In genomic region chr1:144018417-144018958, GRCm38 (mm10) we compare ENCODE assay signal across 11 mouse cellular contexts. TPM values are rescaled to one million over a fixed set of nuclear protein-coding genes. Genes with fewer than 3 reads are reported as not detected.
DNase-seq lines count a peak whose midpoint lies in the region; ATAC-seq and TF ChIP-seq lines count a peak whose summit lies in the region.
"Had no signal": no experiment of that assay in that cellular context is flagged by ENCODE, and none has a peak within 500 bp of the region (broad histone marks: within the 10 kb centered on the region; RNA-seq: fewer than 3 reads in every experiment).

No protein-coding gene starts in this region.

- no peaks in the 10 kb centered on the region for H3K36me3 ChIP-seq in forebrain, embryonic 13.5 days (ENCODE audit: poor library complexity, severe bottlenecking)
- H3K36me3 ChIP-seq in forebrain, embryonic 10.5 days (replicated peaks): no peaks in the 10 kb centered on the region
- H3K36me3 ChIP-seq in kidney, adult 2 months (ENCODE audit: control insufficient read depth, insufficient read depth, low read length): no peaks in the 10 kb centered on the region
- no peaks in the 10 kb centered on the region for H3K36me3 ChIP-seq in stomach, postnatal 0 days (ENCODE audit: control insufficient read depth, insufficient read depth, low read length)

- ATAC-seq in forebrain, embryonic 13.5 days: peak; percentile 77
- no peak for ATAC-seq in stomach, postnatal 0 days (ENCODE audit: low FRiP score, low TSS enrichment)
- ATAC-seq: hindbrain, embryonic 16.5 days had no signal

- 67% methylated on average over 7 of the region's 7 CpGs for WGBS in forebrain, embryonic 13.5 days
- WGBS in forebrain, embryonic 10.5 days: 89% methylated on average over 7 of the region's 7 CpGs
- 3% methylated on average over 7 of the region's 7 CpGs for WGBS in kidney, adult 2 months
- WGBS in stomach, postnatal 0 days: 40% methylated on average over 7 of the region's 7 CpGs

- H3K27ac ChIP-seq in forebrain, embryonic 13.5 days: no peak overlapping the region
- no peak overlapping the region for H3K27ac ChIP-seq in forebrain, embryonic 10.5 days
- H3K27ac ChIP-seq in kidney, adult 2 months (ENCODE audit: insufficient read depth, low read depth, low read length): peak overlapping the region; percentile 69; the same call in 1 of the 2 replicates
- H3K27ac ChIP-seq in stomach, postnatal 0 days (replicated peaks): no peak overlapping the region
- H3K27ac ChIP-seq: macrophage had no signal

- TF ChIP-seq CTCF in kidney, adult 2 months (conservative IDR thresholded peaks at IDR 0.05; ENCODE audit: insufficient read depth, insufficient read length, low read depth, low read length): no peak
- no peak for TF ChIP-seq CTCF in stomach, postnatal 0 days (IDR thresholded peaks at IDR 0.05; ENCODE audit: low read depth)

- no peak overlapping the region for H3K9ac ChIP-seq in forebrain, embryonic 13.5 days
- H3K9ac ChIP-seq in stomach, postnatal 0 days (ENCODE audit: low read length): no peak overlapping the region

- no peak overlapping the region for H3K4me3 ChIP-seq in forebrain, embryonic 13.5 days
- H3K4me3 ChIP-seq in forebrain, embryonic 10.5 days: no peak overlapping the region
- no peak overlapping the region for H3K4me3 ChIP-seq in kidney, adult 2 months (ENCODE audit: insufficient read depth, low read depth, low read length)
- no peak overlapping the region for H3K4me3 ChIP-seq in stomach, postnatal 0 days (ENCODE audit: low read depth, low read length)

- H3K27me3 ChIP-seq in forebrain, embryonic 13.5 days: no peaks in the 10 kb centered on the region
- H3K27me3 ChIP-seq in forebrain, embryonic 10.5 days (ENCODE audit: poor library complexity, severe bottlenecking): no peaks in the 10 kb centered on the region
- no peaks in the 10 kb centered on the region for H3K27me3 ChIP-seq in kidney, adult 2 months (replicated peaks; ENCODE audit: control insufficient read depth, insufficient read depth, low read length)
- no peaks in the 10 kb centered on the region for H3K27me3 ChIP-seq in stomach, postnatal 0 days (ENCODE audit: control insufficient read depth, insufficient read depth, low read length)
- H3K27me3 ChIP-seq: CH12.LX had no signal

- no peak for DNase-seq in forebrain, embryonic 10.5 days (ENCODE audit: extremely low spot score, low spot score)
- peak; percentile 23 for DNase-seq in testis, postnatal 14 days (ENCODE audit: low spot score)
- DNase-seq in testis, postnatal 10 days (ENCODE audit: low spot score): no peak
- DNase-seq in kidney, adult 2 months: peak; percentile 83
- DNase-seq in stomach, postnatal 0 days (ENCODE audit: low spot score): peak; percentile 35
- no peak for DNase-seq in retina, embryonic 14.5 days (ENCODE audit: low spot score)
- DNase-seq in left cerebral cortex, adult 11 months (ENCODE audit: low spot score): no peak

- H3K4me1 ChIP-seq in forebrain, embryonic 13.5 days: no peaks in the 10 kb centered on the region
- no peaks in the 10 kb centered on the region for H3K4me1 ChIP-seq in forebrain, embryonic 10.5 days
- peaks cover 4% of the 10 kb centered on the region; the same call in 1 of the 2 replicates for H3K4me1 ChIP-seq in kidney, adult 2 months (ENCODE audit: control insufficient read depth, insufficient read depth, low read length)
- H3K4me1 ChIP-seq in stomach, postnatal 0 days (replicated peaks; ENCODE audit: control insufficient read depth, insufficient read depth): no peaks in the 10 kb centered on the region

- TF ChIP-seq EP300 in stomach, postnatal 0 days (optimal IDR thresholded peaks at IDR 0.05): no peak

- TF ChIP-seq POLR2A in kidney, adult 2 months (IDR thresholded peaks at IDR 0.05; ENCODE audit: low read depth, low read length): no peak

- no peaks in the 10 kb centered on the region for H3K9me3 ChIP-seq in forebrain, embryonic 13.5 days (replicated peaks)
- no peaks in the 10 kb centered on the region for H3K9me3 ChIP-seq in forebrain, embryonic 10.5 days
- no peaks in the 10 kb centered on the region for H3K9me3 ChIP-seq in stomach, postnatal 0 days (ENCODE audit: control insufficient read depth, low read length)

- H3K4me2 ChIP-seq in forebrain, embryonic 13.5 days: no peak overlapping the region
- H3K4me2 ChIP-seq in stomach, postnatal 0 days (replicated peaks; ENCODE audit: low read depth): no peak overlapping the region

RNA-seq across cellular contexts. Expression of gene Rgs2, which starts 14.5 kb away (rescaled TPM):
- polyA plus RNA-seq in forebrain, embryonic 13.5 days (2015; fragmentation: Nextera tagmentation; extraction: Ambion mirVana): 97.9 and 101 TPM in 2 replicates
- polyA plus RNA-seq in forebrain, embryonic 10.5 days (2016; fragmentation: Nextera tagmentation; extraction: Ambion mirVana): 30.9 and 34.2 TPM in 2 replicates
- 3.8 and 5.3 TPM in 2 replicates for polyA plus RNA-seq in kidney, adult 2 months (2012; rRNA removed)
- 108 and 119 TPM in 2 replicates for polyA plus RNA-seq in stomach, postnatal 0 days (2015; fragmentation: Nextera tagmentation; extraction: Ambion mirVana)

Comparison
In these comparisons a context has a peak if more than half of its experiments do, and no peak if none do; other contexts are left out.
1. DNase-seq: peak in testis, postnatal 14 days (single experiment), kidney, adult 2 months (single experiment) and stomach, postnatal 0 days (single experiment); none in forebrain, embryonic 10.5 days (single experiment), testis, postnatal 10 days (single experiment), retina, embryonic 14.5 days (single experiment) and left cerebral cortex, adult 11 months (single experiment).